Mouse (Mus musculus) midbrain, embryonic 13.5 days (tissue): ENCODE measurements around the gene Caln1. TPM values are rescaled to one million over a fixed set of nuclear protein-coding genes. Genes with fewer than 3 reads are reported as not detected.

Experiments used
- ATAC-seq: fragments of 200-750 bp; cut with Nextera tagmentation; 2 replicates; pipeline ENCODE4 v1.8.0; 2017; ENCODE audit warnings: mild to moderate bottlenecking, moderate TSS enrichment, moderate library complexity
- H3K27ac ChIP-seq: fragments of 300-500 bp; sonication (generic); 2 replicates; pipeline ENCODE4 v1.5.1; 2015; ENCODE audit warnings: inconsistent platforms, mild to moderate bottlenecking, moderate library complexity
- H3K27me3 ChIP-seq: fragments of 300-500 bp; sonication (generic); 2 replicates; pipeline ENCODE4 v1.6.1; 2015; ENCODE audit warnings: mild to moderate bottlenecking, inconsistent platforms
- H3K36me3 ChIP-seq: fragments of 300-500 bp; sonication (generic); 2 replicates; pipeline ENCODE4 v1.6.1; 2015; ENCODE audit warnings: mild to moderate bottlenecking, inconsistent platforms
- H3K4me1 ChIP-seq: fragments of 300-500 bp; sonication (generic); replicated peaks from 2 replicates; pipeline ENCODE4 v1.6.1; 2015; ENCODE audit warnings: inconsistent platforms
- H3K4me2 ChIP-seq: fragments of 300-500 bp; sonication (generic); replicated peaks from 2 replicates; pipeline ENCODE4 v1.6.1; 2015; ENCODE audit warnings: moderate library complexity, mild to moderate bottlenecking, inconsistent platforms
- H3K4me3 ChIP-seq: fragments of 300-500 bp; sonication (generic); replicated peaks from 2 replicates; pipeline ENCODE4 v1.5.1; 2015; ENCODE audit warnings: mild to moderate bottlenecking, inconsistent platforms
- H3K9ac ChIP-seq: fragments of 300-500 bp; sonication (generic); replicated peaks from 2 replicates; pipeline ENCODE4 v1.6.1; 2015; ENCODE audit warnings: mild to moderate bottlenecking, inconsistent platforms
- H3K9me3 ChIP-seq: fragments of 300-500 bp; sonication (generic); 2 replicates; pipeline ENCODE4 v1.6.1; 2016; ENCODE audit warnings: mild to moderate bottlenecking, inconsistent platforms
- WGBS: fragments of 180-500 bp; shearing (Covaris S2); methylation state at CpG from one replicate; pipeline ENCODE4 v1.1.7; 2015; 5-methylcytosine and 5-hydroxymethylcytosine counted together
- polyA plus RNA-seq: library from polyadenylated mRNA; unstranded; fragments of >200 nt; fragmentation: Nextera tagmentation; extraction: Ambion mirVana; gene quantifications from 2 replicates; pipeline ENCODE4 v1.2.1, GENCODE M21; 2015

Gene Caln1
- polyA plus RNA-seq, 1 experiment from 2014 or later: 4.6 TPM

DNA sequence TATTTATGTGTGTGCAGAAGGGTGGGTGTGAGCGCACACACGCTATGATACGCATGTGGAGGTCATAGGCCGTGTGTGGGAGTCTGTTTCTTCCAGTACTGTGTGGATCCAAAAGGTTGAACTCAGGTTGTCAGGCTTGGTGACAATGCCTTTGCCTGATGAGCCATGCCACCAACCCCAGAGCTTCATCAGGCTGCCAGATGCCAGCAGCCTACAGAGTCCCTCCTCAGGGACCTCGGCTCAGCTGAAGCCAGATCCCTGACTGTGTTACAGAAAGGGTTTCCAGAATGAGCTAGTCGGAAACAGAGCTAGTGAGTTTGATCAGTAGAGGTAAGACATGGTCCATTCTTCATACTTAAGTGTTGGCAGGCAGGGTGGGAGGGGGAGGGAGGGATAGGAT, 25.9 kb downstream of the Caln1 start:
- H3K27me3 ChIP-seq: no peaks in the 10 kb centered on the region
- no peak overlapping the region for H3K9ac ChIP-seq
- no peak overlapping the region for H3K4me3 ChIP-seq
- H3K9me3 ChIP-seq: no peaks in the 10 kb centered on the region
- H3K4me1 ChIP-seq: 0 out of 2 replicates have a peak, but pooled peaks cover 7% of the 10 kb centered on the region
- H3K27ac ChIP-seq: no peak overlapping the region
- 77% methylated on average over 6 of the region's 6 CpGs for WGBS
- no peak overlapping the region for H3K4me2 ChIP-seq
- no peak for ATAC-seq
- no peaks in the 10 kb centered on the region for H3K36me3 ChIP-seq

DNA sequence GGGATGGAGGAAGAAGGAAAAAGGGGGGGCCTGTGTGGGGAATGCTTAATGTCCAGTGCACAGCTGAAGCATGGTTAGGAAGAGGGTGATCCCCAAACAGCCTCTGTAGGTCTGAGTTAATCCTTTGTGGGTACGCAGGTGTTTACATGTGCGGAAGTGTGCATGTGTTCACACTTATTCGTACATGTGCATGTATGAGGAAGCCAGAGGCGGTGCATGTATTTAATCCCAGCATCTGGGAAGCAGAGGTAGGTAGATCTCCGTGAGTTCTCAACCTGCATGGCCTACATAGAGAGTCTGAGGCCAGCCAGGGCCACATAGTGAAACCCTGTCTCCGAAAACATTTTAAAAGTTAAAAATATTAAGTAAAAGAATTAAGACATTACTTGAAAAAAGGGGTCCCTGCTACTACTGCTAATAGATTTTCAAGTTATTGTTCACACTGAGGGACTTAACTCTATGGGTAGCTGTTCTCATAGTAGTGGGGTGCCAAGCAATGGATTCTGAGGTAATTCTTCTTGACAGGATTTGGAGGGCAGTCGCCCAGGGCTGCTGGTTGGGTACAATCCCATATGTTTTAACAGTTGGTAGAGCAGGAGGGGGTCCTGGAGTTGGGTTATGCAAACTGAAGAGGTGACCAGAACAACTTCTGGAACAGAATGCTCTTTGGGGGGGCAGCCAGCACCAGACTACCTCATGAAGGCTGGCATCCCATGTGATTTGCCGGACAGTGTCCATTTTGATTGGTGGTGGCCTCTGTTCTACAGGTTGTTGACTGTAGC, 31.1 kb downstream of the Caln1 start:
- ATAC-seq: no peak
- no peaks in the 10 kb centered on the region for H3K27me3 ChIP-seq
- WGBS: 90% methylated on average over 8 of the region's 8 CpGs

GRCm38 (mm10) chr5:130405201-130405600, 35.9 kb downstream of the Caln1 start:
- no peak overlapping the region for H3K27ac ChIP-seq
- 48% methylated on average over 1 of the region's 1 CpGs for WGBS
- H3K4me3 ChIP-seq: no peak overlapping the region
- no peaks in the 10 kb centered on the region for H3K4me1 ChIP-seq
- no peaks in the 10 kb centered on the region for H3K36me3 ChIP-seq
- no peak overlapping the region for H3K4me2 ChIP-seq
- no peaks in the 10 kb centered on the region for H3K27me3 ChIP-seq
- no peak for ATAC-seq
- no peak overlapping the region for H3K9ac ChIP-seq
- H3K9me3 ChIP-seq: peaks cover 5% of the 10 kb centered on the region; the same call in 1 of the 2 replicates

More for the DNA sequence above, 31.1 kb downstream of the Caln1 start:
- H3K36me3 ChIP-seq: no peaks in the 10 kb centered on the region
- peaks cover 5% of the 10 kb centered on the region; the same call in 1 of the 2 replicates for H3K9me3 ChIP-seq
- H3K27ac ChIP-seq: no peak overlapping the region
- no peak overlapping the region for H3K4me3 ChIP-seq
- no peaks in the 10 kb centered on the region for H3K4me1 ChIP-seq
- no peak overlapping the region for H3K9ac ChIP-seq
- no peak overlapping the region for H3K4me2 ChIP-seq

GRCm38 (mm10) chr5:130409706-130410105, 40.5 kb downstream of the Caln1 start:
- no peak for ATAC-seq
- H3K9ac ChIP-seq: no peak overlapping the region
- H3K27ac ChIP-seq: no peak overlapping the region
- H3K9me3 ChIP-seq: peaks cover 3% of the 10 kb centered on the region; the same call in 1 of the 2 replicates
- no peaks in the 10 kb centered on the region for H3K27me3 ChIP-seq
- 91% methylated on average over 6 of the region's 6 CpGs for WGBS
- no peaks in the 10 kb centered on the region for H3K4me1 ChIP-seq
- no peak overlapping the region for H3K4me3 ChIP-seq
- no peaks in the 10 kb centered on the region for H3K36me3 ChIP-seq
- H3K4me2 ChIP-seq: no peak overlapping the region

DNA sequence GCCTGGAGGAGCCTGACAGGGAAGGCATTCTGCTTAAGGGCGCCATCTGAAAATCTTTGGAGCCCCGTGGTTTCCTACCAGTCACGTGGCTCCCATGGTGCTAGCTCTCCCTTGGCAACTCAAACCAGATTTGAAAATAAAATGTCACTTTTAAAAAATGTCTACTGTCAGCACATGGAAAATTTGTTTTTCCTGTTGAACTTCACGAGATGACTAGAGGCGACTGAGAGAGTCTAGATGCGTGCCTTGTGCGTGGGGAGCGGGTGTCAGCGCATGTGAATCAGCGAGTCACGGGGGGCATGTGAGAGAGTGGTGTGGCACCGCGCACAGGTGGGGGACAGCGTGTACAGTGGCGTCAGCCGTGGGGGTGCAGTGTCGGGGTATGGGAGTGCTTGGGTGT, 42.3 kb downstream of the Caln1 start:
- Histone ChIP-seq H3K27ac (no peak overlapping the region), H3K9ac (no peak overlapping the region), H3K9me3 (peaks cover 3% of the 10 kb centered on the region; the same call in 1 of the 2 replicates), H3K4me2 (no peak overlapping the region), H3K36me3 (no peaks in the 10 kb centered on the region), H3K4me1 (no peaks in the 10 kb centered on the region), H3K4me3 (no peak overlapping the region), H3K27me3 (no peaks in the 10 kb centered on the region)
- 95% methylated on average over 17 of the region's 17 CpGs for WGBS
- ATAC-seq: no peak

- H3K27ac ChIP-seq: no peak overlapping the region
- H3K9ac ChIP-seq: no peak overlapping the region
- H3K36me3 ChIP-seq: no peaks in the 10 kb centered on the region
- no peak overlapping the region for H3K4me3 ChIP-seq
- peaks cover 18% of the 10 kb centered on the region for H3K4me1 ChIP-seq
- H3K27me3 ChIP-seq: peaks cover 55% of the 10 kb centered on the region
- 37% methylated on average over 6 of the region's 6 CpGs for whole genome bisulfite sequencing
- no peak for ATAC-seq
- H3K9me3 ChIP-seq: no peaks in the 10 kb centered on the region
- no peak overlapping the region for H3K4me2 ChIP-seq
Observed at GRCm38 (mm10) chr5:130447438-130447837, 78.2 kb downstream of the Caln1 start.

DNA sequence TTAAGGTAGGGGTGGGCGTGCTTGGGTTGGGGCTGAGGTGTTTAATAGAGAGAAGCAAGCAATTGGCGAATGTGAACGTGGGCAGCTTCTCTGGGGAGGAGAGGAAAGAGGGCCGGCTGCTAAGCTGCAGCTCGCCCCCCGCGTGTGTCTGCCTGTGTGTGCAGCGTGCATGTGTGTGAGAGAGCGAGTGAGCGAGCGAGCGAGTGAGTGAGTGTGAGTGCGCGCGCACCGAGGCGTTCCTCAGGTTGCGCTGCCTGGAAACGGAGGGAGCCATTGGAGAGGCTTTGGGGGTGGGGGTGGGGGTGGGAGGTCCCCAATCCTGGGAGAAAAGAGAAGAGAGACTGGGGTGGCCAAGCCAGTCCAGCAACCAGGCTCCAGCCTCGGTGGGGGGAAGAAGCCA, 79.2 kb downstream of the Caln1 start:
- H3K4me1 ChIP-seq: peaks cover 18% of the 10 kb centered on the region
- H3K27ac ChIP-seq: no peak overlapping the region
- no peaks in the 10 kb centered on the region for H3K9me3 ChIP-seq
- ATAC-seq: peak; percentile 55
- peaks cover 56% of the 10 kb centered on the region for H3K27me3 ChIP-seq
- under 1% methylated on average over 20 of the region's 20 CpGs for WGBS
- H3K4me2 ChIP-seq: peak overlapping the region; percentile 98
- H3K4me3 ChIP-seq: peak overlapping the region; percentile 59
- no peaks in the 10 kb centered on the region for H3K36me3 ChIP-seq
- H3K9ac ChIP-seq: peak overlapping the region; percentile 72

GRCm38 (mm10) chr5:130448931-130449856, 79.9 kb downstream of the Caln1 start:
- H3K36me3 ChIP-seq: no peaks in the 10 kb centered on the region
- H3K9me3 ChIP-seq: no peaks in the 10 kb centered on the region
- peaks cover 56% of the 10 kb centered on the region for H3K27me3 ChIP-seq
- WGBS: under 1% methylated on average over 75 of the region's 77 CpGs
- peak overlapping the region; percentile 98 for H3K4me2 ChIP-seq
- peak; percentile 87 for ATAC-seq
- peak overlapping the region; percentile 59 for H3K4me3 ChIP-seq
- peaks cover 18% of the 10 kb centered on the region for H3K4me1 ChIP-seq
- peak overlapping the region; percentile 72 for H3K9ac ChIP-seq
- H3K27ac ChIP-seq: peak overlapping the region; percentile 30; the same call in 1 of the 2 replicates

DNA sequence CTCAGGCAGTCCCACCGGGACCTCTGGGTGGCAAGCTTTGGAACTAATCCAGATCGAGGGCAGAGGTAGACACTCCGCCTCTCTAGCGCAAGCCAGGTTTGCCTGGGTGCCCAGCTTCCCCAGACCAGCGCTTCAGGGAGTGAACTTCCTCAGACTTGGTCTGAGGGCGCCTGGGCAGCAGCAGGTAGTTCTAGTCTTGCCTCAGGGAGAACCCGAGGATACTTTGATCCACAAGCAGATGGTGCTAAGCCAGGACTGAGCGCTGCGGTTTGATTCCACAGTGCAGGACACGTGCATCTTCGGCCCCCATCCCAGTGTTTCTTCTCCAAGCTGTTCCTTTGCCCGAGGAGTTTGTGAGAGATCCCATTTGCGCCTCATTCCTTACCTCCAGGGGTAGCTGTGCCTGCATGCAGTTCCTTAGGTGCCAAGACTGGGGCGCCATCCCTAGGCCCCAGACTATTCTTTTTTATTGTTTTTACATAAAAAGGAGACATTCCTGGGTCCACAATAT, 80.8 kb downstream of the Caln1 start:
- no peaks in the 10 kb centered on the region for H3K36me3 ChIP-seq
- ATAC-seq: no peak
- peak overlapping the region; percentile 98 for H3K4me2 ChIP-seq
- H3K9ac ChIP-seq: peak overlapping the region; percentile 72; the same call in 1 of the 2 replicates
- peaks cover 18% of the 10 kb centered on the region for H3K4me1 ChIP-seq
- peak overlapping the region; percentile 59 for H3K4me3 ChIP-seq
- 5% methylated on average over 14 of the region's 14 CpGs for WGBS
- no peaks in the 10 kb centered on the region for H3K9me3 ChIP-seq
- peaks cover 56% of the 10 kb centered on the region for H3K27me3 ChIP-seq
- H3K27ac ChIP-seq: no peak overlapping the region

DNA sequence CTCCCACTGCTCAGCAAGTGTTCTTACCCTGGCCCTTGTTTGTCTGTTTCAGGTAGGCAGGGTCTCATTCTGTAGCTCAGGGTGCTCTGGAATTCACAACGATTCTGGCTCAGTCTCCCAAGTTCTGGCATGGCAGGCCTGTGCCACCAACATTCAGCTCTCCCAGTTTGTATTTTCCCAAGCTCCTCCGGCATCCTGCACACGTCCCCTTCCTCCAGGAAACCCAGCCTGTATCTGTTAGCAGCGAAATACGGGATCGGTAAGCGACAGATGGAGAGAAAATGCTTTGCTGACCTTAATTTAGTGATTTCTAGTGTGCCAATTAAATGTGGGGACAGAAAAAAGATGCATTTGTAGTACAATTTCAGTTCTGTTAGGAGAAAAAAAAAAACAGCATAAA, 88.8 kb downstream of the Caln1 start:
- no peaks in the 10 kb centered on the region for H3K4me1 ChIP-seq
- H3K4me3 ChIP-seq: no peak overlapping the region
- no peak overlapping the region for H3K27ac ChIP-seq
- no peak overlapping the region for H3K9ac ChIP-seq
- no peaks in the 10 kb centered on the region for H3K9me3 ChIP-seq
- H3K27me3 ChIP-seq: no peaks in the 10 kb centered on the region
- WGBS: 94% methylated on average over 7 of the region's 7 CpGs
- ATAC-seq: no peak
- no peak overlapping the region for H3K4me2 ChIP-seq
- H3K36me3 ChIP-seq: no peaks in the 10 kb centered on the region

DNA sequence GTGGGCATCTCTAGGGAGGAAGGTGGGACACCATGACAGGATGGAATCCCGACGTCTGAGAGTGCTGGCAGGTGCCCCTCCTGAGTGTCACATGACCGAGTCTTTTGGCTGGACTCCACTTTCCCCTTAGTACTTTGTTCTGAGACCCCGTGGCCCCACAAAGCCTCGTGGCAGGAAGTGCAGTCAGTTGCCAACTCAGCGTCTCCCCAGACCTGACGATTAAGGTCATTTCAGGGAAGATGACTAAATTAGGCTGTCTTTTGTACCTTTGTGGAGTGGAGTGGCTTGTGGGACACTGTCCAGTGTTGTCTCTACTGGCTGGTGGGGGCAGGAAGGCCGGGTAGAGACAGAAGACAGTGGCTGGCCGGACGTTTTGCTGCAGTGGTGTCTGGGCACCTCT, 103.0 kb downstream of the Caln1 start:
- Histone ChIP-seq H3K4me2 (no peak overlapping the region), H3K27me3 (no peaks in the 10 kb centered on the region), H3K9ac (no peak overlapping the region), H3K4me3 (no peak overlapping the region), H3K4me1 (no peaks in the 10 kb centered on the region), H3K27ac (no peak overlapping the region), H3K36me3 (no peaks in the 10 kb centered on the region), H3K9me3 (no peaks in the 10 kb centered on the region)
- WGBS: 86% methylated on average over 10 of the region's 10 CpGs
- ATAC-seq: no peak

GRCm38 (mm10) chr5:130474876-130475275, 105.6 kb downstream of the Caln1 start:
- no peak for ATAC-seq
- WGBS: 88% methylated on average over 6 of the region's 6 CpGs
- H3K9ac ChIP-seq: no peak overlapping the region

More at GRCm38 (mm10) chr5:130474876-130475275, 105.6 kb downstream of the Caln1 start:
- H3K27me3 ChIP-seq: no peaks in the 10 kb centered on the region
- H3K27ac ChIP-seq: no peak overlapping the region
- no peak overlapping the region for H3K4me3 ChIP-seq
- H3K4me2 ChIP-seq: no peak overlapping the region
- no peaks in the 10 kb centered on the region for H3K9me3 ChIP-seq
- no peaks in the 10 kb centered on the region for H3K36me3 ChIP-seq
- H3K4me1 ChIP-seq: no peaks in the 10 kb centered on the region
